Mouse (Mus musculus) embryonic facial prominence, embryonic 12.5 days (tissue): ENCODE data around the gene Gm498. TPM values are rescaled to one million over a fixed set of nuclear protein-coding genes. Genes with fewer than 3 reads are reported as not detected.

Experiments used
- ATAC-seq: fragments of 200-750 bp; cut with Nextera tagmentation; 2 replicates; pipeline ENCODE4 v1.8.0; 2017; ENCODE audit not compliant: insufficient number of reproducible peaks, insufficient read depth, low FRiP score, low TSS enrichment
- H3K27ac ChIP-seq: fragments of 300-500 bp; sonication (generic); 2 replicates; pipeline ENCODE4 v1.5.1; 2016; ENCODE audit warnings: mild to moderate bottlenecking
- H3K27me3 ChIP-seq: fragments of 300-500 bp; sonication (generic); 2 replicates; pipeline ENCODE4 v1.6.1; 2016; ENCODE audit warnings: mild to moderate bottlenecking, moderate library complexity
- H3K36me3 ChIP-seq: fragments of 300-500 bp; sonication (generic); 2 replicates; pipeline ENCODE4 v1.6.1; 2016; ENCODE audit warnings: mild to moderate bottlenecking
- H3K4me1 ChIP-seq: fragments of 300-500 bp; sonication (generic); 2 replicates; pipeline ENCODE4 v1.6.1; 2016
- H3K4me2 ChIP-seq: fragments of 300-500 bp; sonication (generic); replicated peaks from 2 replicates; pipeline ENCODE4 v1.6.1; 2016; ENCODE audit warnings: mild to moderate bottlenecking, moderate library complexity
- H3K4me3 ChIP-seq: fragments of 300-500 bp; sonication (generic); 2 replicates; pipeline ENCODE4 v1.5.1; 2016; ENCODE audit warnings: mild to moderate bottlenecking
- H3K9ac ChIP-seq: fragments of 300-500 bp; sonication (generic); 2 replicates; pipeline ENCODE4 v1.6.1; 2016; ENCODE audit warnings: mild to moderate bottlenecking, moderate library complexity
- H3K9me3 ChIP-seq: fragments of 300-500 bp; sonication (generic); 2 replicates; pipeline ENCODE4 v1.6.1; 2016; ENCODE audit warnings: mild to moderate bottlenecking, moderate library complexity
- WGBS: fragments of 180-500 bp; shearing (Covaris S2); methylation state at CpG from one replicate; pipeline ENCODE4 v1.1.7; 2016; 5-methylcytosine and 5-hydroxymethylcytosine counted together
- polyA plus RNA-seq: library from polyadenylated mRNA; unstranded; fragments of >200 nt; fragmentation: Nextera tagmentation; extraction: Ambion mirVana; gene quantifications from 2 replicates; pipeline ENCODE4 v1.2.1, GENCODE M21; 2016

Gm498 gene
- polyA plus RNA-seq = not detected in 2 replicates

GRCm38 (mm10) chr7:143866538-143866937 is at the start of gene Gm498:
Gene Gm498, plus strand, starts transcription at chr7:143866838.
- Histone ChIP-seq H3K27ac (no peak within 1 kb of the TSS), H3K4me2 (no peak within 1 kb of the TSS), H3K4me1 (no peaks in the 10 kb centered on the region), H3K4me3 (no peak within 1 kb of the TSS), H3K9me3 (no peaks in the 10 kb centered on the region), H3K27me3 (no peaks in the 10 kb centered on the region), H3K9ac (no peak within 1 kb of the TSS), H3K36me3 (no peaks in the 10 kb centered on the region)
- 71% methylated on average over 2 of the region's 2 CpGs for WGBS
- no peak for ATAC-seq

GRCm38 (mm10) chr7:143819201-143819600 is 47.4 kb upstream of the Gm498 start:
- Histone ChIP-seq H3K9ac (no peak overlapping the region), H3K4me2 (no peak overlapping the region), H3K27me3 (no peaks in the 10 kb centered on the region), H3K36me3 (peaks cover 37% of the 10 kb centered on the region), H3K27ac (no peak overlapping the region), H3K4me1 (peaks cover 6% of the 10 kb centered on the region), H3K4me3 (no peak overlapping the region), H3K9me3 (no peaks in the 10 kb centered on the region)
- 63% methylated on average over 4 of the region's 4 CpGs for WGBS
- no peak for ATAC-seq

GRCm38 (mm10) chr7:143821241-143821640 is 45.4 kb upstream of the Gm498 start:
- 88% methylated on average over 2 of the region's 2 CpGs for WGBS
- Histone ChIP-seq H3K4me3 (no peak overlapping the region), H3K4me1 (peaks cover 6% of the 10 kb centered on the region), H3K9me3 (no peaks in the 10 kb centered on the region), H3K27me3 (no peaks in the 10 kb centered on the region), H3K4me2 (no peak overlapping the region), H3K36me3 (peaks cover 20% of the 10 kb centered on the region), H3K9ac (no peak overlapping the region), H3K27ac (no peak overlapping the region)
- no peak for ATAC-seq

- Histone ChIP-seq H3K36me3 (peaks cover 11% of the 10 kb centered on the region; the same call in 1 of the 2 replicates), H3K9ac (peak within 1 kb of the TSS; percentile 81), H3K27me3 (no peaks in the 10 kb centered on the region), H3K4me1 (peaks cover 6% of the 10 kb centered on the region), H3K4me2 (peak within 1 kb of the TSS; percentile 66), H3K27ac (peak within 1 kb of the TSS; percentile 31; the same call in 1 of the 2 replicates), H3K4me3 (peak within 1 kb of the TSS; percentile 60), H3K9me3 (no peaks in the 10 kb centered on the region)
- peak; percentile 97 for ATAC-seq
- under 1% methylated on average over 40 of the region's 40 CpGs for WGBS
Observed at GRCm38 (mm10) chr7:143822375-143823265, 44.0 kb upstream of the Gm498 start, which contains the start of the genes Nadsyn1 and Dhcr7. Gene Nadsyn1, minus strand, starts transcription at chr7:143822849. Gene Dhcr7, plus strand, starts transcription at chr7:143823145.

- 0 out of 2 replicates have a peak, but pooled peaks have one; percentile 4 for ATAC-seq
- H3K4me2 ChIP-seq = peak overlapping the region; percentile 66
Observed at GRCm38 (mm10) chr7:143823266-143823605, 43.4 kb upstream of the Gm498 start.

GRCm38 (mm10) chr7:143826985-143827384 is 39.7 kb upstream of the Gm498 start:
- H3K9me3 ChIP-seq = no peaks in the 10 kb centered on the region
- H3K27me3 ChIP-seq = no peaks in the 10 kb centered on the region
- H3K4me1 ChIP-seq = peaks cover 21% of the 10 kb centered on the region
- no peak for ATAC-seq
- no peak overlapping the region for H3K4me2 ChIP-seq
- WGBS = 87% methylated on average over 2 of the region's 2 CpGs
- H3K4me3 ChIP-seq = no peak overlapping the region
- H3K9ac ChIP-seq = no peak overlapping the region
- no peak overlapping the region for H3K27ac ChIP-seq
- no peaks in the 10 kb centered on the region for H3K36me3 ChIP-seq

More at GRCm38 (mm10) chr7:143823266-143823605, 43.4 kb upstream of the Gm498 start:
- H3K4me1 ChIP-seq = peaks cover 6% of the 10 kb centered on the region
- no peaks in the 10 kb centered on the region for H3K27me3 ChIP-seq
- 77% methylated on average over 4 of the region's 4 CpGs for WGBS
- peaks cover 8% of the 10 kb centered on the region; the same call in 1 of the 2 replicates for H3K36me3 ChIP-seq
- peak overlapping the region; percentile 4; the same call in 1 of the 2 replicates for H3K27ac ChIP-seq
- no peaks in the 10 kb centered on the region for H3K9me3 ChIP-seq
- H3K4me3 ChIP-seq = peak overlapping the region; percentile 60
- H3K9ac ChIP-seq = 0 out of 2 replicates have a peak overlapping the region, but pooled peaks have one; percentile 34

GRCm38 (mm10) chr7:143829504-143830331 is 36.9 kb upstream of the Gm498 start:
- peak overlapping the region; percentile 85 for H3K4me2 ChIP-seq
- H3K36me3 ChIP-seq = no peaks in the 10 kb centered on the region
- WGBS = under 1% methylated on average over 37 of the region's 37 CpGs
- H3K27ac ChIP-seq = peak overlapping the region; percentile 92
- H3K9ac ChIP-seq = peak overlapping the region; percentile 74
- peak overlapping the region; percentile 60 for H3K4me3 ChIP-seq
- H3K9me3 ChIP-seq = no peaks in the 10 kb centered on the region
- ATAC-seq = peak; percentile 99
- peaks cover 23% of the 10 kb centered on the region for H3K4me1 ChIP-seq
- no peaks in the 10 kb centered on the region for H3K27me3 ChIP-seq

GRCm38 (mm10) chr7:143830399-143830798 is 36.2 kb upstream of the Gm498 start:
- ATAC-seq = peak; percentile 32; the same call in 1 of the 2 replicates
- Histone ChIP-seq H3K9ac (peak overlapping the region; percentile 74), H3K4me2 (peak overlapping the region; percentile 85), H3K27me3 (no peaks in the 10 kb centered on the region), H3K4me1 (peaks cover 23% of the 10 kb centered on the region), H3K27ac (peak overlapping the region; percentile 92), H3K4me3 (peak overlapping the region; percentile 60), H3K9me3 (no peaks in the 10 kb centered on the region), H3K36me3 (no peaks in the 10 kb centered on the region)
- WGBS = 7% methylated on average over 6 of the region's 6 CpGs

GRCm38 (mm10) chr7:143832196-143832595 is 34.4 kb upstream of the Gm498 start:
- ATAC-seq = no peak
- H3K4me1 ChIP-seq = peaks cover 23% of the 10 kb centered on the region
- no peaks in the 10 kb centered on the region for H3K27me3 ChIP-seq
- H3K4me2 ChIP-seq = no peak overlapping the region
- H3K9me3 ChIP-seq = no peaks in the 10 kb centered on the region
- H3K4me3 ChIP-seq = no peak overlapping the region
- H3K36me3 ChIP-seq = peaks cover 8% of the 10 kb centered on the region
- no peak overlapping the region for H3K9ac ChIP-seq
- 87% methylated on average over 8 of the region's 8 CpGs for WGBS
- no peak overlapping the region for H3K27ac ChIP-seq

- no peak overlapping the region for H3K27ac ChIP-seq
- H3K9me3 ChIP-seq = no peaks in the 10 kb centered on the region
- no peak for ATAC-seq
- 95% methylated on average over 2 of the region's 2 CpGs for WGBS
- peaks cover 12% of the 10 kb centered on the region for H3K36me3 ChIP-seq
- no peak overlapping the region for H3K4me2 ChIP-seq
- no peak overlapping the region for H3K9ac ChIP-seq
- H3K4me1 ChIP-seq = peaks cover 23% of the 10 kb centered on the region
- H3K27me3 ChIP-seq = no peaks in the 10 kb centered on the region
- H3K4me3 ChIP-seq = no peak overlapping the region
Observed at GRCm38 (mm10) chr7:143832611-143833010, 34.0 kb upstream of the Gm498 start.

- Histone ChIP-seq H3K4me2 (no peak overlapping the region), H3K9ac (no peak overlapping the region), H3K9me3 (no peaks in the 10 kb centered on the region), H3K36me3 (peaks cover 23% of the 10 kb centered on the region), H3K4me1 (peaks cover 23% of the 10 kb centered on the region), H3K4me3 (no peak overlapping the region), H3K27me3 (no peaks in the 10 kb centered on the region), H3K27ac (no peak overlapping the region)
- no peak for ATAC-seq
- WGBS = 81% methylated on average over 6 of the region's 6 CpGs
Observed at GRCm38 (mm10) chr7:143833581-143834190, 33.0 kb upstream of the Gm498 start.
